Mouse (Mus musculus) megakaryocyte, embryonic 14.5 days (primary cell): ENCODE measurements around the gene Ccar1. TPM values are rescaled to one million over a fixed set of nuclear protein-coding genes. Genes with fewer than 3 reads are reported as not detected.
"Not testable (repeated sequence)": the region's sequence is repeated elsewhere in the genome, so short reads cannot be mapped to it uniquely, and the experiment has no call there.

Experiments
- H3K27me3 ChIP-seq: replicated peaks from 2 replicates; pipeline ENCODE3; 2012; ENCODE audit warnings: inconsistent platforms
- H3K36me3 ChIP-seq: replicated peaks from 2 replicates; pipeline ENCODE3; 2012; ENCODE audit warnings: low read length, inconsistent platforms, mixed read lengths
- H3K4me1 ChIP-seq: 2 replicates; pipeline ENCODE4 v1.6.1; 2012; ENCODE audit warnings: inconsistent platforms
- H3K4me3 ChIP-seq: replicated peaks from 2 replicates; pipeline ENCODE3; 2012; ENCODE audit warnings: moderate library complexity, mild to moderate bottlenecking, inconsistent platforms
- H3K9me3 ChIP-seq: 2 replicates; pipeline ENCODE4 v1.6.1; 2012; ENCODE audit warnings: inconsistent platforms
- FLI1 ChIP-seq: IDR thresholded peaks from 2 replicates; pipeline ENCODE4 v1.6.1; 2012; ENCODE audit warnings: low read length, inconsistent platforms, mixed read lengths
- GATA1 ChIP-seq: IDR thresholded peaks from 3 replicates; pipeline ENCODE4 v1.6.1; 2012; ENCODE audit warnings: mixed read lengths, low read length, inconsistent platforms, borderline replicate concordance
- polyA plus RNA-seq: library from polyadenylated mRNA; stranded (reverse); fragments of >175 nt; gene quantifications from 2 replicates; pipeline ENCODE4 v1.2.3, GENCODE M21; 2012; ENCODE audit warnings: low replicate concordance; ENCODE audit not compliant: insufficient read depth

The Ccar1 gene
- polyA plus RNA-seq, 1 experiment: 13.4 TPM

- Histone ChIP-seq H3K27me3 (no peaks in the 10 kb centered on the region), H3K36me3 (no peaks in the 10 kb centered on the region), H3K4me1 (peaks cover 13% of the 10 kb centered on the region), H3K9me3 (no peaks in the 10 kb centered on the region), H3K4me3 (no peak overlapping the region)
- TF ChIP-seq GATA1 (no peak), FLI1 (no peak)
Observed at GRCm38 (mm10) chr10:62804106-62804505, 12.0 kb upstream of the Ccar1 start.

DNA sequence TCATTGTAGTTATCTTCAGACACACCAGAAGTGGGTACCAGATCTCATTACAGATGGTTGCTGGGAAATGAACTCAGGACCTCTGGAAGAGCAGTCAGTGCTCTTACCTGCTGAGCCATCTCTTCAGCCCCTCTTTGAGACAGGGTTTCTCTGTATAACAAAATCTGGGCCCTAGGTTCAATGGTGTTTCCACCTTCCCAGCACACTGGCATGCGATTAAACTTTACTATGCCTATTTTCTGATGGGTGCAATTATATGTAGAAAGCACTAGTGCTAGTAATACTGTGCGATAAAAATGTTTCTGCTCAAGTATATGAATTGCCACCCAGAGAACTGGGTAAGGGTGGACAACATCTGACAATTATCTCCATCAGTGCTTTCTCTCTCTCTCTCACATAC lies 11.2 kb upstream of the Ccar1 start:
- Histone ChIP-seq H3K4me1 (peaks cover 12% of the 10 kb centered on the region), H3K27me3 (no peaks in the 10 kb centered on the region), H3K4me3 (no peak overlapping the region), H3K36me3 (no peaks in the 10 kb centered on the region), H3K9me3 (no peaks in the 10 kb centered on the region)
- TF ChIP-seq GATA1 (no peak), FLI1 (no peak)

- H3K9me3 ChIP-seq: no peaks in the 10 kb centered on the region
- TF ChIP-seq GATA1: no peak
- no peak for TF ChIP-seq FLI1
Observed at GRCm38 (mm10) chr10:62794221-62794620, 2.1 kb upstream of the Ccar1 start.

DNA sequence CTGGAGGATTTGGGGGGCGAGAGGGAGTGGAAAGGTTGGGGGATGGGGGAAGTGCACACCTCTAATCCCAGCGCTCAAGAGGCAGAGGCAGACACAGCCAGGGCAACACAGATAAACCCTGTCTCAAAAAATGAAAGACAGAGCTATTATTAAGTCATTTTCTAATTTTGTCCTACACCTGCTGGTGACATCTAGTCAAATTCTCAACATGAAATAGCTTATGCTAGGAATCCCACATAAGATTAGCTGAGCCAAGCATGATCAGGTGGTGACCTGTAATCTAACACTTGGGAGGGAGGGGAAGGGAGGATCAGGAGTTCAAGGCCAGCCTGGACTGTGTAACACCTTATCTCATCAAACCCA lies 986 bp upstream of the Ccar1 start:
- Histone ChIP-seq H3K36me3 (peaks cover 26% of the 10 kb centered on the region), H3K4me1 (peaks cover 51% of the 10 kb centered on the region), H3K9me3 (no peaks in the 10 kb centered on the region), H3K27me3 (no peaks in the 10 kb centered on the region), H3K4me3 (peak overlapping the region; percentile 97)
- no peak for TF ChIP-seq FLI1

More at GRCm38 (mm10) chr10:62794221-62794620, 2.1 kb upstream of the Ccar1 start:
- peaks cover 46% of the 10 kb centered on the region for H3K4me1 ChIP-seq
- no peak overlapping the region for H3K4me3 ChIP-seq
- peaks cover 14% of the 10 kb centered on the region for H3K36me3 ChIP-seq
- H3K27me3 ChIP-seq: no peaks in the 10 kb centered on the region

- peak overlapping the region; percentile 97 for H3K4me3 ChIP-seq
- no peaks in the 10 kb centered on the region for H3K27me3 ChIP-seq
- TF ChIP-seq GATA1 (no peak), FLI1 (no peak)
- H3K4me1 ChIP-seq: peaks cover 41% of the 10 kb centered on the region
- peaks cover 41% of the 10 kb centered on the region for H3K36me3 ChIP-seq
- H3K9me3 ChIP-seq: no peaks in the 10 kb centered on the region
Observed at GRCm38 (mm10) chr10:62791251-62792176, 572 bp downstream of the Ccar1 start.

DNA sequence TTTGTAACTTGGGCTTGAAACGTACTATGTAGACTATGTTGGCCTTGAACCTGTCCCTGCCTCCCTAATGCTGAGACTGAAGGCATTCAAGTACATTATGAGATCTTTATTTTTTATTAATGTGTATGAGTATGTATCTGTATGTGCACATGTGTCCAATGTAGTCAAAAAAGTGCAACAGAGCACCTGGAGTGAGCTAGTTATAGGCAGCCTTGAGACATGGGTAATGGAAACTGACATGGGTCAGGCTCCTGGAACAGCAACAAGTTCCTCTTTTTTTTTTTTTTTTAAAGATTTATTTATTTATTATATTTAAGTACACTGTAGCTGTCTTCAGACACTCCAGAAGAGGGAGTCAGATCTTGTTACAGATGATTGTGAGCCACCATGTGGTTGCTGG lies 10.3 kb downstream of the Ccar1 start:
- H3K4me1 ChIP-seq, H3K9me3 ChIP-seq, H3K27me3 ChIP-seq, H3K4me3 ChIP-seq: not testable (repeated sequence)
- H3K36me3 ChIP-seq: peaks cover 94% of the 10 kb centered on the region

DNA sequence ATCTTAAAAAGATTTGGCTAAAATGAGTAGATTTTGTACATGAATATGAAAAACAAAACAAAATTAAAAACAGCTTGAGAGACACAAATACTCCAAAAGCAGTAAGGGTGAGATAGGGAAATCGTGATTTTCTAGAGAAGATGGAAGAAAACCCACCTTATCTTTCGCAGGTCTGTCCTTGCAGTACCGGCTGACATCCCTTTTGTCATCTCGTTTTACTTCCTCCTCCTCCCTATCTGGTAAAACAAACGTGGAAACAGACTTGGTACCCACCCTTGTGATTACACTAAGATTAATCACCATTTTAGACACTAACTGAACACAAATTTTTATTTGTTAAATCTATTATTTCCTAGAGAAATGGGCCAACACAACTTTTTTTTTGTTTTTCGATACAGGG lies 41.3 kb downstream of the Ccar1 start:
- Histone ChIP-seq H3K27me3 (no peaks in the 10 kb centered on the region), H3K4me1 (peaks cover 9% of the 10 kb centered on the region), H3K4me3 (no peak overlapping the region), H3K36me3 (peaks cover 93% of the 10 kb centered on the region), H3K9me3 (no peaks in the 10 kb centered on the region)
- TF ChIP-seq FLI1 (no peak), GATA1 (no peak)

DNA sequence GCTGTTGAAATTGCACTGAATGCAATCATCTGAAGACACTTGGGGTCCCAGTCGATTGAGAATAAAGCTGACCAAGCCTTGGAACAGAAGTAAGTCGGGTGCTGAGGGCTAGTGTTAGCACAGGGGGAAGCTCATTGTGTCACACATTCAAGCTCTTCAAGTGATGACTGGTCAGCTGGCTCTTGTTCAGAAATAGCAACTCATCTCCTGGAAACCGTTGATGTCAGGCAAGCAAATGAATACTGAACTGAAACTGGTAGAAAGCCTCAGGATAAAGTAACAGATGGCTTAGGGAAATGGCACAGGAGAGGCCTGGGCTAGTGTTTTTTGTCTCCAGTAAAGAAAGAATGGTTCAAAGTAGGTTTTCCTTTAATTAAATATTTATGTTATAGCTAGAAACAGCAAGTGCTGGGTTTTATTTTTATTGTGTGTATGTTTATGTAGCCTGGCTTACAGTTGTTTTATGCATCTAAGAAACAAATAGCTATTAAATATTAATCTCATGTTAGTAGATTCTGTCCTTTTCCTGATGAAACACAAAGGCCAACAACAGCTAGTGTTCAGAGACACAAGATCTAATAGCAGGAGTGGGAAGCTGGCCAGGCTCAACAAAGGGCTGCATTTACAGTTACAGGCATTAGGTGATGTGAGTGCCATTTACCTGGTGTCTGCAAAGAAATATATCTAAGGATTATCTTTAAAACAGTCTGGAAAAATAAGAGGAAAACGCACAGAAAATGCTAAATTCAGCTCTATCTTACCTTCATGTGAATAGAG lies 51.9 kb downstream of the Ccar1 start:
- TF ChIP-seq FLI1 (no peak), GATA1 (no peak)
- Histone ChIP-seq H3K27me3 (no peaks in the 10 kb centered on the region), H3K4me1 (peaks cover 29% of the 10 kb centered on the region), H3K9me3 (no peaks in the 10 kb centered on the region), H3K4me3 (no peak overlapping the region), H3K36me3 (peaks cover 46% of the 10 kb centered on the region)

DNA sequence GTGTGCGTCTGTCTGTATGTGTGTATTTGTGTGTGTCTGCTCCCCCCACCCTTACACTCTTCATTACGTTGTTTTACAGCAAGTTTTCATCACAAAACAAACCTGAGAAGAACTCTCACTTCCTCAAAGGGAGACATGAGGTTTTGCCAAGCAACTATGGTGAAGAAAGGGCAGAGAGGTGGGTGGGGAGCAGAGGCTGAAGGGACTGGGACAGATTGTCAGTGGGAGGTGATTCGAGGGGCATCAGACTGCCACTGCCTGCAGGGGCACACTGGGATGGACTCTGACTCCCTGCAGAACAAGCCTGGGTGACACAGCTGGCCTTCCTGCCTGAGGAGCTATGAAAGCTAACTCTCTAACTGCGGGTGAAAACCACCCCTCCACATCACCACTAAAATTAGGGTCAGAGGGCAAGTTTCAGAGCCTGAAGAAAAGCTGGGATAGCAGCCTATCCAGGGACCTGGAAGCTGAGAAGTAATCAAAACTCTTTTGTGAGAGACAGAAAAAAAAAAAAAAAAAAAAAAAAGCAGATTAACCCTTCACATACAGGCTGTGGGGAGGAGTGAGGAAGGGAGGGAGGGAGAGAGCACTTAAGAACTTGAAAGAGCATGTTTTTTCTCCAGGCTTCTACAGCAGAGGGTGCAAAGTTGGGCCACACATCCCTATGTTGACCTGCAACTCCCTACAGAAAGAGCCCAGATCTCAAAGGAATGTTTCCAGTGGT lies 55.0 kb downstream of the Ccar1 start:
- H3K36me3 ChIP-seq: peaks cover 17% of the 10 kb centered on the region
- TF ChIP-seq FLI1 (no peak), GATA1 (no peak)

DNA sequence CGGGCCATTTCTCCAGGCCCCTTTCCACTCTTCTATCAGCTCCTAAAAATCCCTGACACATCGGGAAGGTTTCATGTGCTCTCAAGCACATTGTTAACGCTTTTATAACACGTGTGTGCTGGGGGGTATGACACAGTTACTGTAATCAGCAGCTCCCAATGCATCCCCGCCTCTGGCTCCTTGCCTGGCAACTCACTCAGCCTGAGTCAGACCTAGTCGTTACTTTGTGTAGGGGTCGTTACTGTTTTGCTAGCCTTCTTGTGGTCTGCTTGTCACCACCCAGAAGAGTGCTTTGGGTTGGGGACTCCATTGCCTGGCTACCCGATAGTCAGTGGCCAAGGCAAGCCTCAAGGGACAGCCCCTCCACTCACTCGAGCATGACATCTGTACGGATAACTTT lies 61.3 kb downstream of the Ccar1 start:
- H3K4me3 ChIP-seq: no peak overlapping the region
- H3K36me3 ChIP-seq: no peaks in the 10 kb centered on the region
- peaks cover 18% of the 10 kb centered on the region for H3K4me1 ChIP-seq
- H3K9me3 ChIP-seq: peaks cover 9% of the 10 kb centered on the region
- no peak for TF ChIP-seq FLI1
- TF ChIP-seq GATA1: no peak
- H3K27me3 ChIP-seq: peaks cover 27% of the 10 kb centered on the region

More for the DNA sequence above, 55.0 kb downstream of the Ccar1 start:
- no peaks in the 10 kb centered on the region for H3K27me3 ChIP-seq
- H3K4me1 ChIP-seq: peaks cover 29% of the 10 kb centered on the region
- H3K9me3 ChIP-seq: peaks cover 6% of the 10 kb centered on the region
- H3K4me3 ChIP-seq: peak overlapping the region; percentile 69
